Mouse (Mus musculus) megakaryocyte, adult 5-6 weeks (primary cell): ENCODE measurements around the gene Atm. TPM values are rescaled to one million over a fixed set of nuclear protein-coding genes. Genes with fewer than 3 reads are reported as not detected.

ENCODE experiments used
- ATAC-seq: 2 replicates; pipeline ENCODE4 v1.8.0; 2016; ENCODE audit warnings: mild to moderate bottlenecking, inconsistent platforms; ENCODE audit not compliant: poor library complexity, severe bottlenecking
- total RNA-seq, 2 experiments: library from RNA; stranded (forward) in 1 of 2; stranded (reverse) in 1 of 2; fragments of 153-499, 151-499 nt in 1 of 2; fragments of 221-1000, 200-1000 nt in 1 of 2; gene quantifications; 2 replicates each; pipeline versions ENCODE4 v1.2.3 to v1.2.4; 2015 to 2017

Gene Atm
- 14.1 and 15.2 TPM in 2 replicates for total RNA-seq (2015)
- 17.8 and 20.8 TPM in 2 replicates for total RNA-seq (2017)

DNA sequence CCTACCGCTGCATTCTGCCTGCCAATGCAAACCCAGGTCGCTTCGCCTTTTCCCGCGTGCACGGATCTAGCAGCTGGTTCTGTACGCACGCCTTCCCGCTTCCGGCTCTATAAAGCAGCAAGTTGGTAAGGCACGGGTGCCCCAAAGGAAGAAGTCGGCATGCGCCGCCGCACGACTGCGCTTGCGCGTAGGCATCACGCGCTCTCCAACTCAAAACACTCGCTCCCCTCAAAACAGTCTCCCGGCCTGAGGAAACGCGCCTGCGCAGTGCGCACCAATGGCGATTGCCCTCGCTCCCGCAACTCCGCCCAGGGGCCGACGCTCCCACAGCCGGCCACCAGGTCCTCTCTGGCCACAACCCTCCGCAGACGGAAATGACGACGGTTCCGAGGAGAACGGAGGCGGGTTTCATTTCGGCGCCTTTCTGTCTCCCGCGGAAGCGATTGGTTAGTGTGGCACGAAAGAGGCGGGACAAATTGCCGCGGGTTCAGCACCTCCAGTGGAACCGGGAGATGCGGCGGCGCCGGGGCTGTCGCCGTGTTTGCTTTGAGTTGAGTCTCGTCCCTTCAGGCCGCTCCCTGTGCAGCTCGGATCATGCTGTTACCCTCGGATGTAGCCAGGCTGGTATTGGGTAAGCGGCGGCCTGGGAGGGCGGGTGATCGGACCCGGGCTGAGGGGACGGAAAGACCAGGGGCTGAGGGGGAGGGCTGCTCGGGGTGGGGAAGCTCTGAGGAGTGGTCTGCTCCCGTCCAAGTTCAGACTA, at the start of gene Atm, which contains the start of gene Npat:
Gene Atm (minus strand): TSS at position 183 of the 763 bp plus-strand sequence.
Gene Npat (plus strand): TSS at position 490 of the 763 bp plus-strand sequence.
- peak; percentile 94 for ATAC-seq

DNA sequence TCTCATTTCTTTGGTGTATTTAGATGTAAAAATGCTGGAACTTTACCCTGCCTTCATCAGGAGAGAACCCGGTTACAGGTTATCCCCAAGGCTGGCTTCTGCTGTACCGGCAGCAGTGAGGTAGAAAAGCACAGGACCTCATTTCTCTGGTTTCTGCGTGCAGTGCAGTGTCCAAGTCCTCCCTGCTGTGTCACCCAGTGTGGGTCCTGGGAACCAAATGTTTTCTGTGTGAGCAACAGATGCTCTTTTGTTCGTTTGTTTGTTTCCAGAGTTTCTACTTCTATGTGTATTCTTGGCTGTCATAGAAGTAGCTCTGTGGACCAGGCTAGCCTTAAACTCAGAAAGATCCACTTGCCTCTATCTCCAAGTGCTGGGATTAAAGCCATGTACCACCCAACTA, 45.3 kb upstream of the Atm start:
- ATAC-seq: no peak

- no peak for ATAC-seq
Observed at GRCm38 (mm10) chr9:53575721-53576120, 39.2 kb upstream of the Atm start.

DNA sequence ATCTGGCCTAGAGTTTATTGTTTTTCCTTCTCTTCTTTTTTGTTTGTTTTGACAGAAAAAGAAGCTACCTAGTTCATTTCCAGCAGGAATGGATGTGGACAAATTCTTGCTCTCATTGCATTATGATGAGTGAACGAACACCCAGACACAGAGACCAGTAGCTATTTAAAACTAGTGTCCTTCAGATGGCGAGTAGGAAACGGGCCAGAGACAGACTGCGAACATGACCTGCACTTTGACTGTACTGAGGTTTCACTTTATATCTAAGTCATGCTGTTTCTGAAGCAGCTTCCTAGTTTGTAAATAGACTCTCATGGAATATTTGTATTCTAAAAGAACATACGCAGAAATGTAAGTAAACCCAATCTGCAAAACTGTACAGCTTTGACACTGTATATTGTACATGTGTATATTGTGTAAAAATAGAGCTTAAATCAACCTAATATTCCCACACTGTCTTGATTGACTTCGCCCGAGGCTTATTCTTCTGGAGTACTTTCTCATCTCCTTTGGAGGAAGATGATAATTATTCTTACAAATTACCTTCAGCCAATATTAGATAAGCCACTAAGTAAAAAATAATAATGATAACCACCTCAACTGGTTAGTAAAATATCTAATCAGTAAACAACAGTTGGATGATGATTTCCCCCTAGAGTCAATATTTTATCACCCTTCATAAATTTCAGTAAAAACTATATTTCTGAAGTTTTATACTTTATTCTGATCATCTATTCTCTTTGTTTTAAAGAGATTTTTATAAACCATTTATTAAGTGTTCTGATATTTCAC, 36.2 kb upstream of the Atm start:
- no peak for ATAC-seq

- ATAC-seq: no peak
Observed at GRCm38 (mm10) chr9:53570662-53571061, 34.1 kb upstream of the Atm start.

GRCm38 (mm10) chr9:53537336-53537965, 911 bp upstream of the Atm start:
- ATAC-seq: no peak; the same call in 1 of the 2 replicates

DNA sequence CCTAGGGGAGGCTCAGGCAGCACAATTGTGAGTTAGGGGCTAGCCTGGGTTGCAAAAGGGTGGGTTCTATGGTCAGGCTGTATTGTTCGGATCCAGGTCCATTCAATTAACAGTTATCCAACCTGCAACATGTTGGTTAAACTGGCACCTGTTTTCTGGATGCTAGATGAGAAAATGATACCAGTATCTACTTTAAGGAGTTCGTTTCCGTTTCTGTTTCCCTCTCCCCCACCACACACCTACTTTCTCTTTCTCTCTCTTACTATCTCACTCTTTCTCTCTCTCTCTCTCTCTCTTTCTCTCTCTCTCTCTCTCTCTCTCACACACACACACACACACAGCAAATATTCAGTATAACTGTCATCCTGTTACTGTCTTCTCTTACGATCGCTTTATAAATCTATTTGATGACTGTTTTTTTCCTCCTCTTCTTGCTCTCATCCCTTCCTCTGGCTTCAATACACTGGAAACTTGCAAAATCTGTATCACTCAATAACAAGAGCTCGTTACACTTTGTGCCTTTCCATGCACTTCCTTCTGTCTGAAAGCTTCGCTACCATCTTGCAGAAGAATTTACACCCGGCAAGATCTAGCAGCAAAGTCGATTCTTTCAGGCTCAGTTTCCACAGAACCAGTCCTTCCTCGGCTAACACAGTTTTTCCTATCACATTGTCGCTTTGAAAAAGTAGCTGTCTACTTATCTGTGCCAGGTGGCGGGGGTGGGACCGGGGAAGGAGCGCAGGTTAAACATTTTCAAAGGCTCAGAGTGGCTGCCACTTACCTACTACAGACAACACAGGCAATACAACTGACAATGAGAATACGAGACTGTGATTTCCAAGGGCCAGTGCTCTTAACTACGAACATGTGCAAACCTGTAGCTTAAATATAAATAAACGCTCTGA, 872 bp downstream of the Atm start:
- no peak for ATAC-seq

- no peak for ATAC-seq
Observed at GRCm38 (mm10) chr9:53517373-53518009, 19.0 kb downstream of the Atm start.

DNA sequence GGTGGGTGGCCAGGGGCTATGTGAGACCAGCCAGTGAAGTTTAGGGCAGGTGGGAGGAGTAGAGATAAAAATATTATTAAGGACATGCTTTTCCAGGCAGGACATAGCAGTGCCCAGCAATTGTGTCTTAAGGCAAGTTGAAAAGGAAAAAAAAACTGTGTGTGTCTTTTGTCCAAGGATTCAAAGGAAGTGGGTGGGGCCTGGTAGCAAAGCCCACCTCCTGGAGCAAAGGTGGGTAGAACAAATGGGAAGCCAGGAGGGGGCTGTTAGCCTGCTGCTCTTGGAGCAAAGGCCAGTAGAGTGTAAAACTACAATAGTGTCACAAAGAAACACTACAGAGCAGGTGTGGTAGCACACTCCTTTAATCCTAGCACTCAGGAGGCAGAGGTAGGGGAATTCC, 22.4 kb downstream of the Atm start:
- ATAC-seq: no peak

- no peak for ATAC-seq
Observed at GRCm38 (mm10) chr9:53508053-53508452, 28.5 kb downstream of the Atm start.

- no peak for ATAC-seq
Observed at GRCm38 (mm10) chr9:53485886-53486285, 50.7 kb downstream of the Atm start.

- ATAC-seq: no peak
Observed at GRCm38 (mm10) chr9:53472806-53473518, 63.6 kb downstream of the Atm start.

DNA sequence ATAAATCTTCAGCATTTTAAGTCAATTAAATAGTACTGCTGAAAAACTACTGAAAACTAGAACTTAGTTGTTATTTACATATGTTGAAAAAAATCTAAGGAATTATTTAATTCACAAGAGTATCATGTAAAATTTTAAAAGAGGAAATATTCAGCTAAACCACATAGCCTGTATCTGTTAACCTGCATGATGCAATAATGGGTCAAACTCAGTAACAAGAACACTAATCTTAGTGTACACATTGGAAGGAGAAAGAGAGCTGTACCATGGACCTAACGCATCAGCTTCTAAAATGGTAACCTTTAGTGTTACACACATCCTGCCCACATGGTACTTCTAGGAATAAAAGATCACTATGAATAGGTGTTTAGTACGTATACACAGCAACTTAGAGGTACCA, 84.5 kb downstream of the Atm start:
- ATAC-seq: no peak

DNA sequence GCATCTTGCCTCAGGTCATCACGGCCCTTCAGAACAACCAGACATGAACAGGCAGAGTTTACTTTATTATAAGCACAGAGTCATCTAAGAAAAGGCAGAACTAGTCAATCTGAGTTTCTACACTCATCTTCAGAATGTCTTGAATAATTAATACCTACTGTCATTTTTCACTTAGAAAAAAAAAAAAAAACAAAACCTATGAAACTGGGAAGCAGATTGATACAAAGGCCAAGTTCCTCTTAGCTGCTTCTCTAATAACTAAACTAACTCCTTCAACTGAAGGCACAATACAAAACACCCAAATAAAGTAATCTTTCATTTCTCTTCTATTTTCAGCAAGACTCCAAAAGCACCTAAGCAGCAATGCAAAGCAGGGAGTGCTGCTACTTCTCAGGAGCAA, 85.9 kb downstream of the Atm start:
- ATAC-seq: no peak

GRCm38 (mm10) chr9:53435830-53436570, 100.5 kb downstream of the Atm start:
- peak; percentile 62 for ATAC-seq

DNA sequence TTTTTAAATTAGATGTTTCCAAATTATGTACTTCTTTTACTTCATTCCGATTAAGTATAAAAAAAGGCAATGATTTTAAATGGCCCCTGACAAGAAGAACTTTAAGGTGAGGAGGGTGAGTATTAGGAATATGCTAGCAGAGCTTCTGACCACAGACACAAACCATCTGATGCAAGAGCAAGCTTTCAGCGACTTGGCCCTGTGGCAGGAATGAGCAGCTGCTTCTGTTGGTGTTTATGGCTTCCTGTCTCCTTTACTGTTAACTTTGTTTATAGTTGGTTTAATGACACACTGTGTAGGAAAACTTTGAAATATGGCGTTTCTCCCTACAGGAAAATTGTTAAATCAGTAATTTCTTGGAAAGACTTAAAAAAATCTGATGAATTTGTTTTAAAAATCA, 108.9 kb downstream of the Atm start:
- ATAC-seq: no peak

- ATAC-seq: no peak
Observed at GRCm38 (mm10) chr9:53426726-53427125, 109.8 kb downstream of the Atm start.

DNA sequence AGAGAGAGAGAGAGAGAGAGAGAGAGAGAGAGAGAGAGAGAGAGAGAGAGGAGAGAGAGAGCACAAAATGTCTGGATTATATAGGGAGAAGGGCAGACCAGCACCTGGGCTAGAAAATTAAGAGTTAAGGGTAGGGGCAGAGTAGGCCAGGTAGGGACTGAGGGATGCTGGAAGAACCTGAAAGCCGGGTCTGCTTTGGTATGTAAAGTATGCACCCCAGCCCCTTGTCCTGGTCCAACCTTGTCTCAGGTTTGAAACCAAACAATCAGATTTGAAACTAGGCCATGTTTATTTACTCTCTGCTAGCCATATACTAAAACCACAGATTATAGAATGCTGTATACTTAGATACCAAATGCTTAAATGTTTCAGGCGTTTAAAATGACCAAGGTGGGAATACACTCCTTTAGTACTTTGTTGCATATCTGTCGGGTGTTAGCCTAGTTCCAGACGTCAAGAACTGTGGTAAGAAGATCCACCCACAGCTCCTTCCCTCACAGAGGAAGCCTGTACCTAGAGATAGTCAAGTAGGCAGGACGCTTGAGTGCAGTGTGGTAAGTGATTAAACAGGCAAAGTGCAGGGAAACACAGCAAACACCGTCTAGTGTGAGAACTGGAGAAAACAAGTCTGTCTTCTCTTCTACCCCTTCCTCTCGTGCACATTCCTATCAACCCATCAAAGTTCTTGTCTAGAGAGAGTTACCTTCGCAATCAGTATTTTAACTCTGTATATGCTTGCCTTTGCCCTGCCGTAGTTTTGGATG, 114.2 kb downstream of the Atm start:
- no peak for ATAC-seq
